Mouse (Mus musculus) neural tube, embryonic 14.5 days (tissue): ENCODE results near the gene Epx. TPM values are rescaled to one million over a fixed set of nuclear protein-coding genes. Genes with fewer than 3 reads are reported as not detected.

Experiments used
- ATAC-seq: fragments of 200-750 bp; cut with Nextera tagmentation; 2 replicates; pipeline ENCODE4 v1.8.0; 2017; ENCODE audit warnings: low read depth, mild to moderate bottlenecking, moderate TSS enrichment, moderate library complexity
- H3K27ac ChIP-seq: fragments of 300-500 bp; sonication (generic); 2 replicates; pipeline ENCODE4 v1.5.1; 2014; ENCODE audit warnings: low read depth, mild to moderate bottlenecking, control low read depth, low read length, moderate library complexity, mixed read lengths
- H3K27me3 ChIP-seq: fragments of 300-500 bp; sonication (generic); 2 replicates; pipeline ENCODE4 v1.6.1; 2014; ENCODE audit warnings: low read length; ENCODE audit not compliant: control insufficient read depth, insufficient read depth
- H3K36me3 ChIP-seq: fragments of 300-500 bp; sonication (generic); 2 replicates; pipeline ENCODE4 v1.6.1; 2014; ENCODE audit warnings: low read length, mixed read lengths; ENCODE audit not compliant: control insufficient read depth, insufficient read depth
- H3K4me1 ChIP-seq: fragments of 300-500 bp; sonication (generic); 2 replicates; pipeline ENCODE4 v1.6.1; 2014; ENCODE audit warnings: low read length; ENCODE audit not compliant: control insufficient read depth, insufficient read depth
- H3K4me2 ChIP-seq: fragments of 300-500 bp; sonication (generic); 2 replicates; pipeline ENCODE4 v1.6.1; 2014; ENCODE audit warnings: mild to moderate bottlenecking, low read depth, low read length, control low read depth
- H3K4me3 ChIP-seq: fragments of 300-500 bp; sonication (generic); 2 replicates; pipeline ENCODE4 v1.5.1; 2014; ENCODE audit warnings: low read depth, low read length, control low read depth, mixed read lengths
- H3K9ac ChIP-seq: fragments of 300-500 bp; sonication (generic); replicated peaks from 2 replicates; pipeline ENCODE4 v1.6.1; 2014; ENCODE audit warnings: low read depth, mild to moderate bottlenecking, control low read depth, low read length, mixed read lengths
- H3K9me3 ChIP-seq: fragments of 300-500 bp; sonication (generic); 2 replicates; pipeline ENCODE4 v1.6.1; 2016; ENCODE audit warnings: low read length; ENCODE audit not compliant: control insufficient read depth
- WGBS: fragments of 180-500 bp; shearing (Covaris S2); extraction: QIAGEN DNeasy Blood & Tissue Kit; methylation state at CpG from one replicate; pipeline ENCODE4 v1.1.7; 2014; 5-methylcytosine and 5-hydroxymethylcytosine counted together
- polyA plus RNA-seq: library from polyadenylated mRNA; unstranded; fragments of >200 nt; fragmentation: Nextera tagmentation; extraction: Ambion mirVana; gene quantifications from 2 replicates; pipeline ENCODE4 v1.2.1, GENCODE M21; 2014

The Epx gene
- polyA plus RNA-seq, 1 experiment from 2014 or later: 0.46 TPM

- Histone ChIP-seq H3K4me3 (peak overlapping the region; percentile 26), H3K27me3 (no peaks in the 10 kb centered on the region), H3K4me1 (no peaks in the 10 kb centered on the region), H3K9me3 (no peaks in the 10 kb centered on the region), H3K27ac (no peak overlapping the region), H3K36me3 (no peaks in the 10 kb centered on the region), H3K9ac (peak overlapping the region; percentile 34; the same call in 1 of the 2 replicates), H3K4me2 (peak overlapping the region; percentile 52)
- ATAC-seq: 0 out of 2 replicates have a peak, but pooled peaks have one; percentile 31
- WGBS: 28% methylated on average over 4 of the region's 4 CpGs
These were observed 57.9 kb downstream of the Epx start for GRCm38 (mm10) chr11:87817443-87817773.

GRCm38 (mm10) chr11:87816707-87817442, 58.5 kb downstream of the Epx start:
- Histone ChIP-seq H3K9ac (peak overlapping the region; percentile 34; the same call in 1 of the 2 replicates), H3K4me3 (peak overlapping the region; percentile 26), H3K9me3 (no peaks in the 10 kb centered on the region), H3K27me3 (no peaks in the 10 kb centered on the region), H3K4me1 (no peaks in the 10 kb centered on the region), H3K36me3 (no peaks in the 10 kb centered on the region), H3K4me2 (peak overlapping the region; percentile 52), H3K27ac (no peak overlapping the region)
- ATAC-seq: peak; percentile 85
- 2% methylated on average over 30 of the region's 31 CpGs for WGBS

GRCm38 (mm10) chr11:87814831-87815230, 60.5 kb downstream of the Epx start:
- H3K9ac ChIP-seq: no peak overlapping the region
- no peaks in the 10 kb centered on the region for H3K4me1 ChIP-seq
- no peaks in the 10 kb centered on the region for H3K27me3 ChIP-seq
- H3K4me2 ChIP-seq: no peak overlapping the region
- no peak for ATAC-seq
- 58% methylated on average over 8 of the region's 8 CpGs for WGBS
- H3K4me3 ChIP-seq: no peak overlapping the region
- no peak overlapping the region for H3K27ac ChIP-seq
- H3K9me3 ChIP-seq: no peaks in the 10 kb centered on the region
- no peaks in the 10 kb centered on the region for H3K36me3 ChIP-seq

Other genes starting within 250 kb of the Epx start
- gene Rnf43, start 212.8 kb downstream of the Epx start, polyA plus RNA-seq: 0.71 and 1.1 TPM in 2 replicates
- 137 and 139 TPM in 2 replicates for gene Supt4a, start 138.0 kb downstream of the Epx start, polyA plus RNA-seq
- gene Tspoap1, start 115.0 kb downstream of the Epx start, polyA plus RNA-seq: 47.8 and 55.2 TPM in 2 replicates
- 0.31 and 2.2 TPM in 2 replicates for gene Mpo, start 82.0 kb downstream of the Epx start, polyA plus RNA-seq
- 0.93 and 1.3 TPM in 2 replicates for gene Lpo, start 47.2 kb downstream of the Epx start, polyA plus RNA-seq
- gene Mks1, start 22.3 kb downstream of the Epx start, polyA plus RNA-seq: 10.4 and 11.1 TPM in 2 replicates
- not detected in 2 replicates for gene Olfr462, start 16.7 kb upstream of the Epx start, polyA plus RNA-seq
- not detected in 2 replicates for gene Olfr463, start 21.9 kb upstream of the Epx start, polyA plus RNA-seq
- 0.13 and 0.31 TPM in 2 replicates for gene Olfr464, start 45.4 kb upstream of the Epx start, polyA plus RNA-seq
- 30.5 and 37.9 TPM in 2 replicates for gene Dynll2, start 112.0 kb upstream of the Epx start, polyA plus RNA-seq
- 235 and 280 TPM in 2 replicates for gene Srsf1, start 171.8 kb upstream of the Epx start, polyA plus RNA-seq
- 50.2 and 53.5 TPM in 2 replicates for gene Vezf1, start 192.7 kb upstream of the Epx start, polyA plus RNA-seq
- gene Cuedc1, start 222.5 kb upstream of the Epx start, polyA plus RNA-seq: 34.0 and 38.3 TPM in 2 replicates